Mouse (Mus musculus) forebrain, embryonic 16.5 days (tissue): ENCODE data around the gene Adgrg5. TPM values are rescaled to one million over a fixed set of nuclear protein-coding genes. Genes with fewer than 3 reads are reported as not detected.
A peak's percentile ranks its signal among the peaks of the same experiment; 100 is the strongest.

Source experiments
- ATAC-seq: fragments of 200-750 bp; cut with Nextera tagmentation; 2 replicates; pipeline ENCODE4 v1.8.0; 2017; ENCODE audit warnings: mild to moderate bottlenecking, moderate library complexity
- H3K27ac ChIP-seq: fragments of 300-500 bp; sonication (generic); 2 replicates; pipeline ENCODE4 v1.5.1; 2014; ENCODE audit warnings: low read length, control low read depth
- H3K27me3 ChIP-seq: fragments of 300-500 bp; sonication (generic); replicated peaks from 2 replicates; pipeline ENCODE4 v1.6.1; 2014; ENCODE audit warnings: low read length; ENCODE audit not compliant: control insufficient read depth, insufficient read depth
- H3K36me3 ChIP-seq: fragments of 300-500 bp; sonication (generic); 2 replicates; pipeline ENCODE4 v1.6.1; 2014; ENCODE audit not compliant: control insufficient read depth, insufficient read depth
- H3K4me1 ChIP-seq: fragments of 300-500 bp; sonication (generic); replicated peaks from 2 replicates; pipeline ENCODE4 v1.6.1; 2014; ENCODE audit warnings: low read length; ENCODE audit not compliant: control insufficient read depth, insufficient read depth
- H3K4me2 ChIP-seq: fragments of 300-500 bp; sonication (generic); 2 replicates; pipeline ENCODE4 v1.6.1; 2014; ENCODE audit warnings: mild to moderate bottlenecking, low read length, control low read depth
- H3K4me3 ChIP-seq: fragments of 300-500 bp; sonication (generic); replicated peaks from 2 replicates; pipeline ENCODE4 v1.5.1; 2014; ENCODE audit warnings: mild to moderate bottlenecking, low read length, control low read depth
- H3K9ac ChIP-seq: fragments of 300-500 bp; sonication (generic); replicated peaks from 2 replicates; pipeline ENCODE4 v1.6.1; 2014; ENCODE audit warnings: low read depth, low read length, control low read depth
- H3K9me3 ChIP-seq: fragments of 300-500 bp; sonication (generic); 2 replicates; pipeline ENCODE4 v1.6.1; 2016; ENCODE audit warnings: low read length; ENCODE audit not compliant: control insufficient read depth
- WGBS: fragments of 180-500 bp; shearing (Covaris S2); extraction: QIAGEN DNeasy Blood & Tissue Kit; methylation state at CpG from one replicate; pipeline ENCODE4 v1.1.7; 2014; 5-methylcytosine and 5-hydroxymethylcytosine counted together
- polyA plus RNA-seq: library from polyadenylated mRNA; unstranded; fragments of >200 nt; fragmentation: Nextera tagmentation; extraction: Ambion mirVana; gene quantifications from 2 replicates; pipeline ENCODE4 v1.2.1, GENCODE M21; 2015

Adgrg5 gene
- polyA plus RNA-seq, 1 experiment from 2014 or later, result not detected

- ATAC-seq, result no peak
- H3K4me2 ChIP-seq, result no peak overlapping the region
- no peaks in the 10 kb centered on the region for H3K4me1 ChIP-seq
- no peak overlapping the region for H3K4me3 ChIP-seq
- no peaks in the 10 kb centered on the region for H3K9me3 ChIP-seq
- no peaks in the 10 kb centered on the region for H3K36me3 ChIP-seq
- WGBS, result 67% methylated on average over 5 of the region's 5 CpGs
- H3K27me3 ChIP-seq, result no peaks in the 10 kb centered on the region
- H3K27ac ChIP-seq, result no peak overlapping the region
- H3K9ac ChIP-seq, result no peak overlapping the region
Observed at GRCm38 (mm10) chr8:94933918-94934317, 10.4 kb downstream of the Adgrg5 start.

GRCm38 (mm10) chr8:94935172-94935571, 11.7 kb downstream of the Adgrg5 start:
- Histone ChIP-seq H3K36me3 (no peaks in the 10 kb centered on the region), H3K27ac (no peak overlapping the region), H3K9me3 (no peaks in the 10 kb centered on the region), H3K4me2 (no peak overlapping the region), H3K9ac (no peak overlapping the region), H3K27me3 (no peaks in the 10 kb centered on the region), H3K4me3 (no peak overlapping the region), H3K4me1 (no peaks in the 10 kb centered on the region)
- WGBS, result 83% methylated on average over 3 of the region's 3 CpGs
- no peak for ATAC-seq

- Histone ChIP-seq H3K4me1 (peaks cover 17% of the 10 kb centered on the region), H3K27ac (no peak overlapping the region), H3K36me3 (no peaks in the 10 kb centered on the region), H3K9me3 (no peaks in the 10 kb centered on the region), H3K4me2 (no peak overlapping the region), H3K27me3 (no peaks in the 10 kb centered on the region), H3K9ac (no peak overlapping the region), H3K4me3 (no peak overlapping the region)
- 14% methylated on average over 6 of the region's 6 CpGs for WGBS
- no peak for ATAC-seq
Observed at GRCm38 (mm10) chr8:94942566-94942965, 19.1 kb downstream of the Adgrg5 start.

- Histone ChIP-seq H3K4me2 (no peak overlapping the region), H3K9me3 (no peaks in the 10 kb centered on the region), H3K9ac (no peak overlapping the region), H3K27ac (peak overlapping the region; percentile 75), H3K27me3 (no peaks in the 10 kb centered on the region), H3K36me3 (no peaks in the 10 kb centered on the region), H3K4me1 (peaks cover 17% of the 10 kb centered on the region), H3K4me3 (no peak overlapping the region)
- peak; percentile 51 for ATAC-seq
- WGBS, result 33% methylated on average over 6 of the region's 6 CpGs
Observed at GRCm38 (mm10) chr8:94945185-94945584, 21.7 kb downstream of the Adgrg5 start.

GRCm38 (mm10) chr8:94948421-94948820, 24.9 kb downstream of the Adgrg5 start:
- peaks cover 17% of the 10 kb centered on the region for H3K4me1 ChIP-seq
- no peak overlapping the region for H3K27ac ChIP-seq
- no peaks in the 10 kb centered on the region for H3K9me3 ChIP-seq
- no peaks in the 10 kb centered on the region for H3K36me3 ChIP-seq
- no peak for ATAC-seq
- no peak overlapping the region for H3K4me3 ChIP-seq
- H3K9ac ChIP-seq, result no peak overlapping the region; the same call in 1 of the 2 replicates
- H3K27me3 ChIP-seq, result no peaks in the 10 kb centered on the region
- 63% methylated on average over 4 of the region's 4 CpGs for WGBS
- no peak overlapping the region for H3K4me2 ChIP-seq

GRCm38 (mm10) chr8:94949010-94949409, 25.5 kb downstream of the Adgrg5 start:
- no peaks in the 10 kb centered on the region for H3K36me3 ChIP-seq
- no peak overlapping the region for H3K9ac ChIP-seq
- ATAC-seq, result no peak
- peaks cover 19% of the 10 kb centered on the region for H3K4me1 ChIP-seq
- H3K27me3 ChIP-seq, result no peaks in the 10 kb centered on the region
- H3K27ac ChIP-seq, result no peak overlapping the region
- WGBS, result 86% methylated on average over 4 of the region's 4 CpGs
- H3K9me3 ChIP-seq, result no peaks in the 10 kb centered on the region
- H3K4me2 ChIP-seq, result no peak overlapping the region
- no peak overlapping the region for H3K4me3 ChIP-seq

GRCm38 (mm10) chr8:94950046-94950445, 26.6 kb downstream of the Adgrg5 start:
- H3K27me3 ChIP-seq, result no peaks in the 10 kb centered on the region
- no peaks in the 10 kb centered on the region for H3K36me3 ChIP-seq
- 18% methylated on average over 4 of the region's 4 CpGs for WGBS
- no peak overlapping the region for H3K9ac ChIP-seq
- no peak overlapping the region for H3K4me2 ChIP-seq
- peaks cover 24% of the 10 kb centered on the region for H3K4me1 ChIP-seq
- ATAC-seq, result peak; percentile 68
- no peak overlapping the region for H3K27ac ChIP-seq
- H3K4me3 ChIP-seq, result no peak overlapping the region
- H3K9me3 ChIP-seq, result no peaks in the 10 kb centered on the region

GRCm38 (mm10) chr8:94950458-94950857, 27.0 kb downstream of the Adgrg5 start:
- ATAC-seq, result no peak

GRCm38 (mm10) chr8:94952086-94952485, 28.6 kb downstream of the Adgrg5 start:
- Histone ChIP-seq H3K36me3 (no peaks in the 10 kb centered on the region), H3K9ac (no peak overlapping the region), H3K4me3 (no peak overlapping the region), H3K4me1 (peaks cover 11% of the 10 kb centered on the region), H3K27ac (no peak overlapping the region), H3K4me2 (no peak overlapping the region), H3K27me3 (no peaks in the 10 kb centered on the region), H3K9me3 (no peaks in the 10 kb centered on the region)
- no peak for ATAC-seq
- WGBS, result 78% methylated on average over 5 of the region's 5 CpGs

More at GRCm38 (mm10) chr8:94950458-94950857, 27.0 kb downstream of the Adgrg5 start:
- H3K27me3 ChIP-seq, result no peaks in the 10 kb centered on the region
- H3K27ac ChIP-seq, result no peak overlapping the region
- peaks cover 20% of the 10 kb centered on the region for H3K4me1 ChIP-seq
- no peak overlapping the region for H3K4me2 ChIP-seq
- no peaks in the 10 kb centered on the region for H3K36me3 ChIP-seq
- WGBS, result 71% methylated on average over 5 of the region's 5 CpGs
- H3K9me3 ChIP-seq, result no peaks in the 10 kb centered on the region
- no peak overlapping the region for H3K9ac ChIP-seq
- no peak overlapping the region for H3K4me3 ChIP-seq
